Mouse (Mus musculus): Measurements from ENCODE around the gene Atg16l2. TPM values are rescaled to one million over a fixed set of nuclear protein-coding genes. Genes with fewer than 3 reads are reported as not detected.

The Atg16l2 gene
- polyA plus RNA-seq, 1 experiment from 2014 or later = 14.8 TPM

DNA sequence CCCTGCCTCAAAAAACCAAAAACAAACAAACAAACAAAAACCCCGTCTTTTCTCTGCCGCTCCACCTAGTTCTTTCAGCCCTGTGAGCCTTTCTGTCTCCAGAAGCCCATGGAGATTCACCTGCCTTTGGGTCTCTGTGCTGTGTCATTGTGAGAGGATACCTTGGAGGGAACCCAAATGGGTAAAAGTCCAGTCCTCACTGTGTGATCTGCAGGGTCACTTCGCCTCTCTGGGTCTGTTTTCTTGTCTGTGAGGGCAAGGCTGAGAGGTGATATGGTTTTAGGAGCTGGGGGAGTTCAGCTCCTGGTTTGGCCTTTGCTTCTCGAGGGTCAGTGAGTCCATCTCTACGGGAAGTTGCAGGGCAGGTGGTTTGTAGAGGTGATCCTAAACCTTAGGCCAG is 24.0 kb upstream of the Atg16l2 start:
- no peak overlapping the region for H3K4me2 ChIP-seq
- no peaks in the 10 kb centered on the region; the same call in 1 of the 2 replicates for H3K4me1 ChIP-seq (ENCODE audit: control insufficient read depth, insufficient read depth, low read length)
- no peak overlapping the region for H3K27ac ChIP-seq (ENCODE audit: low read depth, low read length)
- no peak for ATAC-seq (ENCODE audit: low FRiP score)
- peaks cover 13% of the 10 kb centered on the region for H3K27me3 ChIP-seq (ENCODE audit: control insufficient read depth, insufficient read depth, low read length)
- no peak overlapping the region for H3K9ac ChIP-seq (ENCODE audit: low read length)
- DNase-seq (ENCODE audit: low spot score, missing footprints) = peak; percentile 10
- no peaks in the 10 kb centered on the region for H3K36me3 ChIP-seq (ENCODE audit: control insufficient read depth, insufficient read depth, low read length)
- no peaks in the 10 kb centered on the region for H3K9me3 ChIP-seq (ENCODE audit: control insufficient read depth, low read length)
- 78% methylated on average over 5 of the region's 5 CpGs for WGBS
- no peak overlapping the region for H3K4me3 ChIP-seq (ENCODE audit: low read depth, low read length)

DNA sequence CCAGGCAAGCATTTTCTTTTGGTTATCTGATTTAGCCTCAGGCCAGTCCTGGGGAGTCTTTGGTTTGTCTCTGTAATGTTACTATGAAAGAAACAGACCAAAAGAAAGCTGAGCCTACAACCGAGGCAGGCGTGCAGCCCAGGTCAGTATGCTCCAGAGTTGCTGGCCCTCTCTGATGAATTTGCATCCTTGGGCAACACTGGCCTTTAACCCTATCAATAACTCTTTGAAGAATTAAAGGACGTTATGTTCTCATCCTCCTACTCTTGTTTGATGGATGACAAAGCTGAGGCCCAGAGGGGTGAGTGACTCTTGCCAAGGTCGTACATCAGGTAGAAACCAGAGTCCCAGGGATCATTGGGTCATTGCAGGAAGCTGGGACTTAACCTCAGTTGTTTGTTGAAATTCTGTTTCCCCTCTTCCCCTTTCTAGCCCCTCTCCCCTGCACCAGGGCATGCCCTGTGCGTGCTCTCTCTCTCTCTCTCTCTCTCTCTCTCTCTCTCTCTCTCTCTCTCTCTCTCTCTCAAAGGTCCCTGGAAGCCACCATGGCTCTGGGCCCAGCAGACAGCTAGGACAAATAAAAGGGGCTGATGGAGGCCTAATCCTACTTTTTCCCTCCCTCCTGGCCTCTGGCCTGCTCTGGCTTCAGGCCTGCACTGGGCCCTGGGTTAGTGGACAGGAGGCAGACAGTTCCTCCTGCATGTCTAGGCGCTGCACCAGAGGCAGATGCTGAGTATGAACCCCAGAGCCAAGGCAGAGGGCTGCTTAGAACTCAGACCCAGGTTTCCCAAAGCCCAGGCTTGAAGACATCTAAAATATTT is 22.3 kb upstream of the Atg16l2 start:
- ATAC-seq (ENCODE audit: low FRiP score) (no peak), DNase-seq (ENCODE audit: low spot score, missing footprints) (peak; percentile 77)
- no peaks in the 10 kb centered on the region; the same call in 1 of the 2 replicates for H3K4me1 ChIP-seq (ENCODE audit: control insufficient read depth, insufficient read depth, low read length)
- 66% methylated on average over 6 of the region's 6 CpGs for WGBS
- H3K4me2 ChIP-seq = no peak overlapping the region
- H3K27ac ChIP-seq (ENCODE audit: low read depth, low read length) = no peak overlapping the region
- no peak overlapping the region for H3K4me3 ChIP-seq (ENCODE audit: low read depth, low read length)
- H3K36me3 ChIP-seq (ENCODE audit: control insufficient read depth, insufficient read depth, low read length) = no peaks in the 10 kb centered on the region
- no peaks in the 10 kb centered on the region for H3K9me3 ChIP-seq (ENCODE audit: control insufficient read depth, low read length)
- peaks cover 20% of the 10 kb centered on the region for H3K27me3 ChIP-seq (ENCODE audit: control insufficient read depth, insufficient read depth, low read length)
- H3K9ac ChIP-seq (ENCODE audit: low read length) = no peak overlapping the region

DNA sequence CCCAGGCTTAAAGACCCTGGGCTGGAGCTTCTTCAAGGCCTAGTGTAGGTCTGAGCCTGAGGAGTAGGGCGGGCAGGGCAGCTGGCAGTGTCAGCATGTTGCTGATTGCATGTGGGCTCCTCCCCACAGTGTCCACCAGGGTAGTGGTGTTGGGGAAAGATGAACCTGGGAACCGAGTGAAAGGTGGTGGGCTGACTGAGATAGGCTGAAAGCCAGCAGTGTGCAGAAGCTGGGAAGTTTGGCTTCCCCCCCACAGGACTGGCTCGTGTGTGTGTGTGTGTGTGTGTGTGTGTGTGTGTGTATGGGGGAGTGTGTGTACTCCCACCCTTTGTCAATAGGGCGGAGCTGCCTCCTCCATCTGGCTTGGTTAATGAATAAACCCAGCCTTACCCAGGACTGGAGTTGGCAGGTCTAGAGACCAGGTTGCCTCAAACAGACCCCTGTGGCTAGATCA is 21.1 kb upstream of the Atg16l2 start:
- DNase-seq (ENCODE audit: low spot score, missing footprints) (peak; percentile 82), ATAC-seq (ENCODE audit: low FRiP score) (no peak)
- Histone ChIP-seq H3K4me1 (ENCODE audit: control insufficient read depth, insufficient read depth, low read length) (no peaks in the 10 kb centered on the region; the same call in 1 of the 2 replicates), H3K9ac (ENCODE audit: low read length) (no peak overlapping the region), H3K27me3 (ENCODE audit: control insufficient read depth, insufficient read depth, low read length) (peaks cover 22% of the 10 kb centered on the region), H3K36me3 (ENCODE audit: control insufficient read depth, insufficient read depth, low read length) (no peaks in the 10 kb centered on the region), H3K9me3 (ENCODE audit: control insufficient read depth, low read length) (no peaks in the 10 kb centered on the region), H3K27ac (ENCODE audit: low read depth, low read length) (no peak overlapping the region), H3K4me2 (no peak overlapping the region), H3K4me3 (ENCODE audit: low read depth, low read length) (no peak overlapping the region)
- WGBS = 58% methylated on average over 4 of the region's 4 CpGs

DNA sequence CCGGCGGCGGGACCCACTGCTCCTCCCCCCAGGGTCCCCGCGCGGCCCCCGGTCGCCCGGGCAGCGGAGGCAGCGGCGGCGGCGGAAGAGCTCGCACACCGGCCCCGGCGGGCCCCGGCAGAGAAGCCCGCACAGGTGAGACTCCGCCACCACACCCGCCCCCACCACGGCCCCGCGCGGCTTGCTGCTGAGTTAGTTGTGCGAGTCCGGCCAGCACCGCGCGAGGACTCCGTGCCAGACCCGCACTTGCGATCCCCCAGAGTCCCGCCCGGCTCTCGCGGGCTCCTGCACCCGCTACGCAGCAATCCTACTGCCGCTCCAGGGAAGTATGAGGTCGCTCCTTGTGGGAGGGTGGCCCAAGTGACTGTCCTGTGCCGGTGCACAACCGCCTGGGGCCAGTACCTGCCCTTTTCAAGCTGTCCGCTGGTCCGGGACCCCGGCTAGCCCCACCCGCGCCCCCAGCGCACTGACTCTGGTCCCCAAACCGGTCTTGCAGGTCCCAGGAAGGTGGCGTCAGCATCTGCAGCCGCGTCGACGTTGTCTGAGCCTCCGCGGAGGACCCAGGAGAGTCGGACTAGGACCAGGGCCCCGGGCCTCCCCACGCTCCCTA is 19.3 kb upstream of the Atg16l2 start:
- WGBS = 2% methylated on average over 45 of the region's 61 CpGs
- ATAC-seq (ENCODE audit: low FRiP score) = peak; percentile 60
- Histone ChIP-seq H3K4me3 (ENCODE audit: low read depth, low read length) (peak overlapping the region; percentile 85), H3K27me3 (ENCODE audit: control insufficient read depth, insufficient read depth, low read length) (peaks cover 22% of the 10 kb centered on the region), H3K9me3 (ENCODE audit: control insufficient read depth, low read length) (no peaks in the 10 kb centered on the region), H3K27ac (ENCODE audit: low read depth, low read length) (no peak overlapping the region), H3K9ac (ENCODE audit: low read length) (peak overlapping the region; percentile 75), H3K4me2 (peak overlapping the region; percentile 99), H3K4me1 (ENCODE audit: control insufficient read depth, insufficient read depth, low read length) (no peaks in the 10 kb centered on the region; the same call in 1 of the 2 replicates), H3K36me3 (ENCODE audit: control insufficient read depth, insufficient read depth, low read length) (no peaks in the 10 kb centered on the region)
- DNase-seq (ENCODE audit: low spot score, missing footprints) = peak; percentile 95

DNA sequence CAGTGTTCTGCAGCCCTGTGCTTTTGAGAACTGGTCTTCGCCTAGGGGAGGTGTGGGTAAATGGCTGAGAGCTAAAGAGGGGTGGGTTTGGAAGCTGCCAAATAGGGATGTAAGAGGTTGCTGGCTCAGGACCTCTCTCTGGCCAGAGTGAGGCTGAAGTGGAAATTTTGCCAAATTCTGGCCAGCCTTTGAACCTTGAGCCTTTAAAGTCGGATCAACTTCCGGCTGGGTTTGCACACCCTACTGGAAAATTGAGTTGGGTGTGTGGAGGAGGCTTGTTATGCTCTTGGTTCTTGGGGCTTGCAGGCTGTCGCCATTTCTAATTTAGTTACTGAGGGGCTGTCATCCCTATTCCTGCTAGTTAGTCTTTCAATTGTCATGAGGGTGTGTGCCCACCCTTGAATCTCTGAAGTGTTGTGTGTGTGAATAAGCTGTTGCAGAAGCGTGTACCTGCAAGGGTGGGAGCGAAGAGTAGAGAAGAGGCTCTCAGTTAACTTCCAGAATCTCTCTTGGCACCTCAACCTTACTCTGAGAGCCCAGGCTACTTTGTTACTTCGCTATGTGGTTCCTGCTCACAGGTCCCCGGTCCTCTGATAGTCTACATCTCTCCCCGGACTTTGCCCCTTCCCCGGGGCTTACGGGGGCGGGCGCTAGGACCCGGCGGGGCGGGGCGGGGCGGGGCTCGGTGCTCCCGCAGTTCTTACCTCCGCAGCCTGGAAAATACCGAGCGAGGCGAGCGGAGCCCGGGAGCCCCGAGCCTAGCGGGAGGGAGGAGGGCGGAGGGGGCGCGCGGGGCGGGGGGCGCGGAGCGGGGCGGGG is 18.6 kb upstream of the Atg16l2 start:
- peak; percentile 96 for DNase-seq (ENCODE audit: low spot score, missing footprints)
- ATAC-seq (ENCODE audit: low FRiP score) = peak; percentile 71
- Histone ChIP-seq H3K36me3 (ENCODE audit: control insufficient read depth, insufficient read depth, low read length) (no peaks in the 10 kb centered on the region), H3K9ac (ENCODE audit: low read length) (peak overlapping the region; percentile 75), H3K4me3 (ENCODE audit: low read depth, low read length) (peak overlapping the region; percentile 85), H3K27ac (ENCODE audit: low read depth, low read length) (no peak overlapping the region), H3K9me3 (ENCODE audit: control insufficient read depth, low read length) (no peaks in the 10 kb centered on the region), H3K27me3 (ENCODE audit: control insufficient read depth, insufficient read depth, low read length) (peaks cover 22% of the 10 kb centered on the region), H3K4me2 (peak overlapping the region; percentile 99), H3K4me1 (ENCODE audit: control insufficient read depth, insufficient read depth, low read length) (no peaks in the 10 kb centered on the region; the same call in 1 of the 2 replicates)
- 8% methylated on average over 21 of the region's 37 CpGs for WGBS

DNA sequence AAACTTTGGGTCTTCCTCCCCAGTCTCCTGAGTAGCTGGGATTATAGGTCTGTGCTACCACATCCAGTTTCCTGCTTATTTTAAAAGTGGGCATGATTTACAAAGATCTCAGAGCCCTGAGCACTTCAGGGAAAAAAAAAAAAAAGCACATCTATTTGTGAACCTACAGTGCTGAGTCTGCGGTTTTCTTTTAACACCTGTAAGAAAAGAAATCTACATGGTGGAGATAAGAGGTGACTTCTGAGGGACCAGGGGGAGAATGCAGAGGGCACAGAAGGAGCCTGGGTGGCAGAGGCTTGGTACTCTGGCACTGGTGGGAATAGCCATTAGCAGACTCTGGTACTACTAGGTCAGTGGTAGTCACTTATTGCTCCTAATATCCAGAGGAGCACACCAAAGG is 17.7 kb upstream of the Atg16l2 start:
- no peak overlapping the region for H3K4me2 ChIP-seq
- no peaks in the 10 kb centered on the region for H3K36me3 ChIP-seq (ENCODE audit: control insufficient read depth, insufficient read depth, low read length)
- no peak for DNase-seq (ENCODE audit: low spot score, missing footprints)
- 88% methylated on average over 1 of the region's 1 CpGs for WGBS
- no peaks in the 10 kb centered on the region; the same call in 1 of the 2 replicates for H3K4me1 ChIP-seq (ENCODE audit: control insufficient read depth, insufficient read depth, low read length)
- H3K9ac ChIP-seq (ENCODE audit: low read length) = no peak overlapping the region
- no peaks in the 10 kb centered on the region for H3K9me3 ChIP-seq (ENCODE audit: control insufficient read depth, low read length)
- no peak overlapping the region for H3K4me3 ChIP-seq (ENCODE audit: low read depth, low read length)
- no peak overlapping the region for H3K27ac ChIP-seq (ENCODE audit: low read depth, low read length)
- H3K27me3 ChIP-seq (ENCODE audit: control insufficient read depth, insufficient read depth, low read length) = peaks cover 22% of the 10 kb centered on the region
- ATAC-seq (ENCODE audit: low FRiP score) = no peak

DNA sequence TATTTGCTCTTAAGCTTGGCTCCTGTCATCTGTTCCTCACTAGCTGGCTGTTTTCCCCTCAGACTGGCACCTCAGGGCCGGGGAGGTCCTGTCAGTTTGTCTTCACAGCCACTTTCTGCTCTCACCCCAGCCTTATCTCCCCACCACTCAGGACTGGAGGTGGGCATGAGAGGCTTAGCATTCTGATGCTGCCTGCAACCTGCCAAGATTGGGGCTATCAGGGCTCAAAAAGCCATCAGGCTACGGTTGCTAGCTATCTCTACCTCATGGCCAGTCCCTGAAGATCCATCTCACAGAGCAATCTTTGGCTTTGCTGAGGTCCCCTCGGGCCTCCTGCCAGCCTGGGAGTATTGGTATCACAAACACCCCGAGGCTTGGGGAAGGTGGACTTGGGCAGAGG is 16.8 kb upstream of the Atg16l2 start:
- peaks cover 22% of the 10 kb centered on the region for H3K27me3 ChIP-seq (ENCODE audit: control insufficient read depth, insufficient read depth, low read length)
- no peak overlapping the region for H3K4me3 ChIP-seq (ENCODE audit: low read depth, low read length)
- 74% methylated on average over 4 of the region's 4 CpGs for WGBS
- no peak overlapping the region for H3K27ac ChIP-seq (ENCODE audit: low read depth, low read length)
- ATAC-seq (ENCODE audit: low FRiP score) = no peak
- H3K4me2 ChIP-seq = no peak overlapping the region
- H3K36me3 ChIP-seq (ENCODE audit: control insufficient read depth, insufficient read depth, low read length) = no peaks in the 10 kb centered on the region
- peak; percentile 71 for DNase-seq (ENCODE audit: low spot score, missing footprints)
- H3K9me3 ChIP-seq (ENCODE audit: control insufficient read depth, low read length) = no peaks in the 10 kb centered on the region
- H3K9ac ChIP-seq (ENCODE audit: low read length) = no peak overlapping the region
- no peaks in the 10 kb centered on the region; the same call in 1 of the 2 replicates for H3K4me1 ChIP-seq (ENCODE audit: control insufficient read depth, insufficient read depth, low read length)

DNA sequence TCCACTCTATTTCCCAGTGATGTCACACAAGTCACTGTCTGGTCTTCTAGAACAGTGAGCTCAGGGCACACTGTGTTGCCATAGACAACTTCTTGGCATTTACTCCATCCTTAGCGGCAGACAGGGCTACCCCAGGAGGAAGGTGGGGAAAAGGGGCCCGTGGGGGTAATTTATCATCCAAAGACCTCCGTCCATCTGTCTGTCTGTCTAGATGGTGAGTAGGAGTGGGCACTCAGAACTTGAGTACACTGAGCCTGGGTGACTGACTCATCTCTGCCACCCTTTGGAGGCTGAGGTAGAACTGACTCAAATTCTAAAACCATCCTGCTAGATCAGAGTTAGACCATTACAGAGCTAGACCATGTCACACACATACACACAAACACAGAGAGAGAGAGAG is 15.0 kb upstream of the Atg16l2 start, which contains the start of gene Stard10:
Gene Stard10 (plus strand): TSS at position 73 of the 400 bp plus-strand sequence.
- H3K36me3 ChIP-seq (ENCODE audit: control insufficient read depth, insufficient read depth, low read length) = no peaks in the 10 kb centered on the region
- ATAC-seq (ENCODE audit: low FRiP score) (no peak), DNase-seq (ENCODE audit: low spot score, missing footprints) (peak; percentile 77)
- no peak within 1 kb of the TSS for H3K4me2 ChIP-seq
- H3K4me1 ChIP-seq (ENCODE audit: control insufficient read depth, insufficient read depth, low read length) = no peaks in the 10 kb centered on the region; the same call in 1 of the 2 replicates
- WGBS = 83% methylated on average over 3 of the region's 3 CpGs
- H3K9ac ChIP-seq (ENCODE audit: low read length) = no peak within 1 kb of the TSS
- no peak within 1 kb of the TSS for H3K4me3 ChIP-seq (ENCODE audit: low read depth, low read length)
- H3K9me3 ChIP-seq (ENCODE audit: control insufficient read depth, low read length) = no peaks in the 10 kb centered on the region
- peaks cover 16% of the 10 kb centered on the region for H3K27me3 ChIP-seq (ENCODE audit: control insufficient read depth, insufficient read depth, low read length)
- H3K27ac ChIP-seq (ENCODE audit: low read depth, low read length) = no peak within 1 kb of the TSS
